Mouse (Mus musculus) hindbrain, embryonic 10.5 days (tissue): ENCODE measurements around the gene Ston1. TPM values are rescaled to one million over a fixed set of nuclear protein-coding genes. Genes with fewer than 3 reads are reported as not detected.

Experiments
- DNase-seq: peaks from one replicate; pipeline ENCODE4 v3.0.0-alpha.2; 2017; ENCODE audit warnings: low spot score
- H3K27ac ChIP-seq: fragments of 300-500 bp; sonication (generic); 2 replicates; pipeline ENCODE4 v1.5.1; 2016; ENCODE audit warnings: mild to moderate bottlenecking, moderate library complexity
- H3K27me3 ChIP-seq: fragments of 300-500 bp; sonication (generic); 2 replicates; pipeline ENCODE4 v1.6.1; 2016; ENCODE audit warnings: mild to moderate bottlenecking; ENCODE audit not compliant: poor library complexity, insufficient read depth, severe bottlenecking
- H3K36me3 ChIP-seq: fragments of 300-500 bp; sonication (generic); 2 replicates; pipeline ENCODE4 v1.6.1; 2016; ENCODE audit warnings: mild to moderate bottlenecking, moderate library complexity
- H3K4me1 ChIP-seq: fragments of 300-500 bp; sonication (generic); replicated peaks from 2 replicates; pipeline ENCODE4 v1.6.1; 2016; ENCODE audit warnings: mild to moderate bottlenecking
- H3K4me3 ChIP-seq: fragments of 300-500 bp; sonication (generic); 2 replicates; pipeline ENCODE4 v1.5.1; 2016; ENCODE audit warnings: mild to moderate bottlenecking, moderate library complexity
- H3K9me3 ChIP-seq: fragments of 300-500 bp; sonication (generic); 2 replicates; pipeline ENCODE4 v1.6.1; 2016; ENCODE audit warnings: mild to moderate bottlenecking, moderate library complexity
- WGBS: fragments of 180-500 bp; shearing (Covaris S2); methylation state at CpG from one replicate; pipeline ENCODE4 v1.1.7; 2016; 5-methylcytosine and 5-hydroxymethylcytosine counted together
- polyA plus RNA-seq: library from polyadenylated mRNA; unstranded; fragments of >200 nt; fragmentation: Nextera tagmentation; extraction: Ambion mirVana; gene quantifications from 2 replicates; pipeline ENCODE4 v1.2.1, GENCODE M21; 2016

The Ston1 gene
- polyA plus RNA-seq, 1 experiment from 2014 or later = 1.4 TPM

DNA sequence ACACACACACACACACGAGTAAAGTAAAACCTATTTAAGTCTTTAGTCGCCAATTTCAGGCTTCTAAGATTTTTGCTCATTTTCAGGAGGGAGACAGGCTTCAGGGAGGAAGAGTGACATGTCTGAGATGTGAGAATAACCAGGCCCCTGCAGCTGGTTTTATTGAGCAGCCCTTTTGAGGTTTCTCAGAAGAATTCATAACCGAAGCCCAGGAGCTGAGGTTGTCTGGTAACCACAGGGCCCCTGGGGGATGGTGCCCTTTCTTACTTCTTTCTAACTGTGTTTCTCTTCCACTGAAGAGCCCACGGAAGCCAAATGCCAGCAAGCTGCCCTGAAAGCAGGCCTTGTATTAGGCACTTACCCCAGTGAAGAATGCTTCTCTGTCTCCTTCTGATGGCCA is 23.5 kb downstream of the Ston1 start:
- H3K27ac ChIP-seq = no peak overlapping the region
- DNase-seq = no peak
- 90% methylated on average over 4 of the region's 4 CpGs for WGBS

DNA sequence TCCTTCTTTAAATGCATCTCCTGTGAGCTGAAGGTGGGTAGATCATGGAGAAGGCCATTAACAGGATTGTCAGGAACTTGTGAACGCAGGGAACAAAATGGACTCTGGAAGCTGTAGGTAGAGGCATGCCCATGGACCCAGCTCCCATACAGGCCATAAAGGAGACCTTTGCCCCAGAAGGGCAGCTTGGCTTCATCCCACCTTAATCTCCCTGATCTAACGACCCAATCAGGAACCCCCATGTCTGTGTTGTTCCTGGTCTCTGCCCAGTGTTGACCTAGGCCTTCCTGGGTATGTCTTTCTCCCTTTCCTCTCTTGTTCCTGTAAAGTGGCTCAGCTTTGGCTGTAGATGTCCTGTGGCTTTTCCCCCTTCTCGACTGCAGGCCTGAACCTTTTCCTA is 23.9 kb downstream of the Ston1 start:
- Histone ChIP-seq H3K4me3 (no peak overlapping the region), H3K9me3 (no peaks in the 10 kb centered on the region), H3K27me3 (no peaks in the 10 kb centered on the region), H3K4me1 (peaks cover 13% of the 10 kb centered on the region), H3K36me3 (peaks cover 15% of the 10 kb centered on the region; the same call in 1 of the 2 replicates), H3K27ac (no peak overlapping the region)
- WGBS = 82% methylated on average over 3 of the region's 3 CpGs
- DNase-seq = no peak

More for the DNA sequence above, 23.5 kb downstream of the Ston1 start:
- Histone ChIP-seq H3K27me3 (no peaks in the 10 kb centered on the region), H3K9me3 (no peaks in the 10 kb centered on the region), H3K4me1 (peaks cover 9% of the 10 kb centered on the region), H3K4me3 (no peak overlapping the region), H3K36me3 (peaks cover 15% of the 10 kb centered on the region; the same call in 1 of the 2 replicates)

GRCm38 (mm10) chr17:88622711-88623110 is 25.2 kb downstream of the Ston1 start:
- DNase-seq = no peak
- peaks cover 15% of the 10 kb centered on the region; the same call in 1 of the 2 replicates for H3K36me3 ChIP-seq
- H3K9me3 ChIP-seq = no peaks in the 10 kb centered on the region
- H3K4me1 ChIP-seq = peaks cover 21% of the 10 kb centered on the region
- H3K4me3 ChIP-seq = no peak overlapping the region
- no peak overlapping the region for H3K27ac ChIP-seq
- 81% methylated on average over 1 of the region's 1 CpGs for WGBS
- no peaks in the 10 kb centered on the region for H3K27me3 ChIP-seq

DNA sequence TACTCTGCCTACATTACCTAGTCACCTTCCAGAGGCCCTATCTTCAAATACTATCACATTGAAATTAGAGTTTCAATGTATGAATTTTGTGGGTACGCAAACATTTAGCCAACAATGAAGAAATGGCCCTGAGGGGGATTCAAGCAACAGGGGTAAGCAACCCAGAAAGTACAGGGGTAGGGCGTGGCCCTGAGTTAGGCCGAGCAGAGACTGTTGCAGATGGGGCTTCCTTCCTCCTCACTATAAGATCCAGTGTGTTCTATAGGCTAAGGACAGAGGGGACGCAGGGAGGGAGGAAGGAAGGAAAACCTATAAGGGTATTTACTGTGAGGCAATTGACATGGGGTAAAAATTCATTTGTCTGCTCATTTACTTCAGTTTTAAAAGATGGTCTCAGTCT is 26.9 kb downstream of the Ston1 start:
- H3K4me3 ChIP-seq = no peak overlapping the region
- H3K9me3 ChIP-seq = no peaks in the 10 kb centered on the region

DNA sequence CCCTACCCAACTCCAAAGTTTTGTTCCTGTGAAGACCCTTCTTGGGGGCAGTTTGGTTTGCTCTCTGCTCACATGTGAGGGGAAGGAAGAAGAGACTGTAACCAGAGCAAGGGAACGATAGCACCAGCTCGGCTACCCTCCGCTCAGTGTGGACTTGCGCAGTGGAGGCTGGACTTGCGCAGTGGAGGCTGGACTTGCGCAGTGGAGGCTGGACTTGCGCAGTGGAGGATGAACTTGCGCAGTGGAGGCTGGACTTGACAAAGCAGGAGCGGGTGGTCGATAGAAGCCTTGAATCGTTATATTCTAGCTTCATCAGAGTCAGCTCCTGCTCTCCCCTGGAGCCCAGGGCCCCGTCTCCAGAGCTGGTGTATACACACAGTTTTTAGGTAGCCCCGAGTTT is 27.9 kb downstream of the Ston1 start:
- no peaks in the 10 kb centered on the region for H3K27me3 ChIP-seq
- no peak overlapping the region for H3K4me3 ChIP-seq
- H3K4me1 ChIP-seq = peaks cover 43% of the 10 kb centered on the region
- H3K27ac ChIP-seq = peak overlapping the region; percentile 62; the same call in 1 of the 2 replicates
- H3K36me3 ChIP-seq = peaks cover 15% of the 10 kb centered on the region; the same call in 1 of the 2 replicates
- 92% methylated on average over 13 of the region's 13 CpGs for WGBS
- DNase-seq = no peak
- no peaks in the 10 kb centered on the region for H3K9me3 ChIP-seq

More for the DNA sequence above, 26.9 kb downstream of the Ston1 start:
- Histone ChIP-seq H3K27ac (no peak overlapping the region), H3K27me3 (no peaks in the 10 kb centered on the region), H3K4me1 (peaks cover 33% of the 10 kb centered on the region), H3K36me3 (peaks cover 15% of the 10 kb centered on the region; the same call in 1 of the 2 replicates)
- DNase-seq = no peak
- 86% methylated on average over 4 of the region's 4 CpGs for WGBS

GRCm38 (mm10) chr17:88625931-88626330 is 28.4 kb downstream of the Ston1 start:
- Histone ChIP-seq H3K4me3 (no peak overlapping the region), H3K36me3 (peaks cover 11% of the 10 kb centered on the region; the same call in 1 of the 2 replicates), H3K27ac (peak overlapping the region; percentile 72), H3K27me3 (no peaks in the 10 kb centered on the region), H3K9me3 (no peaks in the 10 kb centered on the region), H3K4me1 (peaks cover 48% of the 10 kb centered on the region)
- 77% methylated on average over 7 of the region's 7 CpGs for WGBS
- no peak for DNase-seq

DNA sequence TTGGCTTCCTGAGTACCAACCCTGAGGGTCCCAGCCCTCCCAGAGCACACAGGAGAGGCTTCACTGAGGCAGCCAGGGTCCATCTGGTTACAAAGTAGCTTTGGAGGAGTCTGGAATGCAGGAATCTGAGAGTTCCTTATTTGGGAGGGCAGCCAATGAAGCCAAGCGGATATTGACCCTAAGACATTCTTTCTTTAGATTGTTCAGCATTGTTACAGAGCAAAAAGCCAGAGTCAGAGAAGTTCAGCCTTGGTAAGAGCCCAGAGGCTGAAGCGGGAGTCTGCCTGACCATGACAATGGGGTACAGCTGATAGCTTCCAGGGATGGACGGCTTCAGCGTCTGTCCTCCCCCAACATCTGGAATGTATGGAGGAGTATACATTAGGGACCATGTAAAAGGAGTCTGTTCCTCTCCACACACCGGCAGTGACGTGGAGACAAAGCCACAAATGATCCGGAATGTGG is 28.9 kb downstream of the Ston1 start:
- H3K27me3 ChIP-seq = no peaks in the 10 kb centered on the region
- 36% methylated on average over 7 of the region's 7 CpGs for WGBS
- H3K36me3 ChIP-seq = 0 out of 2 replicates have a peak, but pooled peaks cover 7% of the 10 kb centered on the region
- peak; percentile 34 for DNase-seq
- H3K4me1 ChIP-seq = peaks cover 52% of the 10 kb centered on the region
- H3K9me3 ChIP-seq = no peaks in the 10 kb centered on the region
- peak overlapping the region; percentile 72 for H3K27ac ChIP-seq
- no peak overlapping the region for H3K4me3 ChIP-seq

DNA sequence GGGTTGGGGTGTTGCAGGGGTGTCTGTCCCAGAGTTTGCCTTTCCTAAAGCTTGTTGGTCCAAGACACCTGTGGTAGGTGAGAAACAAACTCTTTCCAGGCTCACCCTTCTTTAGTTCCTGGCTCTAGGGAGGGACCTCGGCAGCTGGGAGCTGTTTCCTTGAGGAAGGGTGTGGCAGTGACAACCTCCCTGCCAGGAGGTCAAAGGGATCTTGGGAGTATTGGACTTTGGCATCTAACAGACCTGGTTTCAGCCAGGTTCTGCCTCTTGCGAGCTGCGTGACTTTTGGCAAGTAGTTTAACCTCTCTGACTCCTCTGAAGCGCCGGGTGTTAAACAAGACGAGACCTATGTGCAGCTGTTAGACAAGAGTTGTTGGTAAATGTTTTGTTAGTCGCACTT is 29.7 kb downstream of the Ston1 start:
- peaks cover 58% of the 10 kb centered on the region for H3K4me1 ChIP-seq
- H3K27ac ChIP-seq = peak overlapping the region; percentile 72
- H3K36me3 ChIP-seq = no peaks in the 10 kb centered on the region
- H3K4me3 ChIP-seq = no peak overlapping the region
- no peaks in the 10 kb centered on the region for H3K27me3 ChIP-seq
- WGBS = 82% methylated on average over 7 of the region's 7 CpGs
- H3K9me3 ChIP-seq = no peaks in the 10 kb centered on the region
- DNase-seq = no peak

GRCm38 (mm10) chr17:88628676-88629380 is 31.3 kb downstream of the Ston1 start:
- peaks cover 58% of the 10 kb centered on the region for H3K4me1 ChIP-seq
- H3K27me3 ChIP-seq = no peaks in the 10 kb centered on the region
- peak overlapping the region; percentile 86 for H3K27ac ChIP-seq
- no peaks in the 10 kb centered on the region for H3K36me3 ChIP-seq
- 51% methylated on average over 10 of the region's 10 CpGs for WGBS
- no peaks in the 10 kb centered on the region for H3K9me3 ChIP-seq
- no peak overlapping the region for H3K4me3 ChIP-seq
- no peak for DNase-seq

- peaks cover 58% of the 10 kb centered on the region for H3K4me1 ChIP-seq
- H3K27ac ChIP-seq = peak overlapping the region; percentile 86
- H3K9me3 ChIP-seq = no peaks in the 10 kb centered on the region
- H3K27me3 ChIP-seq = no peaks in the 10 kb centered on the region
- no peak for DNase-seq
- H3K36me3 ChIP-seq = no peaks in the 10 kb centered on the region
- H3K4me3 ChIP-seq = no peak overlapping the region
- WGBS = 39% methylated on average over 4 of the region's 4 CpGs
Observed at GRCm38 (mm10) chr17:88629381-88629759, 31.9 kb downstream of the Ston1 start.

DNA sequence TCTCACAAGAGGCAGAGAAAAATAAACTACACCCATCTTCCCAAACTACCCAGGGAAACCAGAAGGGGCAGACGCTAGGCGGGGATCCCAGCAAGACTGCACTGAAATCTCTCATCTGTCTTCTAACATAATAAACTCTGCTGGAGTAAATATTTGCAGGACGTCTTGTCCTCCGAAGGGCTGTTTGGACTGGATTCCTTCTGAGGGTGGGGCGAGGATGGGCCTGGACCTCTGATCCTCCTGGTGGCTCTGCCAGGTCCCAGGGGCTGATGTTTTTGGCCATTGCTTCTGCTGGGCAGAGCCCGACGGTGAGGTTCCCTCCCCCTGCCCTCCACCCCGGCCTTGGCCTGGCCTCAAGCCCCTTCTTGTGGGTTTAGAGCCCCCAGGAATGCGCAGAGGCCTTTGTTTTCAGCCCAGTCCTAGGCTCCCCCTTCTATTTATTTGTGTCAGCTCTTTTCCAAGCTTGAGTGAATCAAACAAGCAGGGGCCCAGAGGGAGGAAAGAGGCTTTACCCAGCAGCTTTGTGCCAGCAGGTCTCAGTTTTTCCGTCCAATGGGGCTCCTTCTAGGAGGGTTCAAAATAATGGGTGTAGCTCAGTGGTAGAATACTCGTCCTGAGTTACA is 32.6 kb downstream of the Ston1 start:
- Histone ChIP-seq H3K4me3 (no peak overlapping the region), H3K27me3 (no peaks in the 10 kb centered on the region), H3K4me1 (peaks cover 60% of the 10 kb centered on the region), H3K27ac (peak overlapping the region; percentile 86), H3K36me3 (no peaks in the 10 kb centered on the region), H3K9me3 (no peaks in the 10 kb centered on the region)
- 10% methylated on average over 11 of the region's 11 CpGs for WGBS
- DNase-seq = peak; percentile 40

- WGBS = 73% methylated on average over 3 of the region's 3 CpGs
- H3K36me3 ChIP-seq = peaks cover 3% of the 10 kb centered on the region
- no peak overlapping the region for H3K4me3 ChIP-seq
- H3K27ac ChIP-seq = peak overlapping the region; percentile 86
- no peaks in the 10 kb centered on the region for H3K9me3 ChIP-seq
- no peak for DNase-seq
- H3K4me1 ChIP-seq = peaks cover 58% of the 10 kb centered on the region
- no peaks in the 10 kb centered on the region for H3K27me3 ChIP-seq
Observed at GRCm38 (mm10) chr17:88630554-88630948, 33.1 kb downstream of the Ston1 start.

GRCm38 (mm10) chr17:88632631-88633030 is 35.1 kb downstream of the Ston1 start:
- H3K4me3 ChIP-seq = no peak overlapping the region
- 89% methylated on average over 3 of the region's 3 CpGs for WGBS
- DNase-seq = no peak
- no peak overlapping the region for H3K27ac ChIP-seq
- no peaks in the 10 kb centered on the region for H3K9me3 ChIP-seq
- peaks cover 9% of the 10 kb centered on the region for H3K36me3 ChIP-seq
- H3K4me1 ChIP-seq = peaks cover 56% of the 10 kb centered on the region
- H3K27me3 ChIP-seq = no peaks in the 10 kb centered on the region
